Mouse (Mus musculus): ENCODE data around the gene Galntl6. TPM values are rescaled to one million over a fixed set of nuclear protein-coding genes. Genes with fewer than 3 reads are reported as not detected.

Gene Galntl6
- total RNA-seq, 4 experiments from 2014 or later: 0.23 to 0.78 (median 0.28) TPM; not detected in 1

GRCm38 (mm10) chr8:58258577-58259315 lies 653.7 kb downstream of the Galntl6 start:
- no peak for DNase-seq

- DNase-seq: no peak
Measured at GRCm38 (mm10) chr8:58253620-58254019, 658.8 kb downstream of the Galntl6 start.

- no peak for DNase-seq
Measured at GRCm38 (mm10) chr8:58244830-58245229, 667.6 kb downstream of the Galntl6 start.

DNA sequence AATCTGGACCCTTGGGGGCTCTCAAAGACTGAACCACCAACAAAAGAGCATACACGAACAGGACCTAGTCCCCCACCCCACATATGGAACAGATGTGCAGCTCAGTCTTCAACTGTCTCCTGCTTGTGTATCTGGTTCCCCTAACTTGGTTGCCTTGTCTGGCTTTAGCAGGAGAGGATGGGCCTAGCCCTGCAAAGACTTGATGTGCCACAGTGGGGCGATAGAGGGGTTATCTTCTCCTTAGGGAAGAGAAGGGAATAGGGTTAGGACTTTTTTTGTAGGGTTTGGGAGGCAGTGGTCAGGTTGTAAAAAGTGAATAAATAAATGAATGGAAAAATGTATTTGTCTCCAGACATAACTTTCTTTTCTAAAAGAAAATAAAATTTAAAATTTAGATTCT lies 678.2 kb downstream of the Galntl6 start:
- no peak for DNase-seq

GRCm38 (mm10) chr8:58228725-58229124 lies 683.7 kb downstream of the Galntl6 start:
- no peak for DNase-seq

DNA sequence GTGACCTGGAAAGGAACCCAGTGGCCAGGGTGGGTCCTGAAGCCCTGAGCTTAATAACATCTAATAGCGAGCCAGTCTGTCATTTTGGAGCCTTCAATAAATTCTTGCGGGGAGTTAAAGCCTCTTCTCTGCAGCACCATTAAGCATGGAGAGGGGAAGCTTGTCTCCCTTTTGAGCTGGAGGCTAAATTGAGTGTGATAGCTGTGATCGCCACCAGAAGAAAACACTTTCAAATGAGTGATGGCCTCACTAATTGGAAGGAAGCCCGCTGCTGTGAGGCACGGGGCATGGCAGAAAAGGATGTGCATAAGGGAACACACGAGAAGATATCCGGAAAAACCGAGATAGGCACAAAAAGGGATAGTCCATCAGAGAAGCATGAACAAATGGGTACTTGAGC lies 694.6 kb downstream of the Galntl6 start:
- DNase-seq: no peak

DNA sequence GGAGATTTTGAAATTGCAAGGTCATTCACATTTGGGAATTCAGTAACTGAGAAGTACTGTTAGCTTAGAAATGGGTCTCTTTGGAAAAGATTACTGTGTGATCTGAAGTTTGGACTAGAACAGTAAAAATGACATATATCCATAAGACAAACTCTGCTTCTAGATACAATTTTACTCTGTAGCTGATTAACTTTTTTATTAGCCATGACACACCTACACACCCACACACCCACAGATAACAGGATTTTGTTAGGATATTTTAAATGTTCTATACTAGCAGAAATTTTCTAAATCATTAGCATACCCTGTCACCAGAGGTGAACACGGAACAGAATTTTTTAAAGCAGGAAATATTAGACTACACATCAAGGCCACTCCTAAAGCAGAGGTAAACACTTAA lies 722.7 kb downstream of the Galntl6 start:
- no peak for DNase-seq

DNA sequence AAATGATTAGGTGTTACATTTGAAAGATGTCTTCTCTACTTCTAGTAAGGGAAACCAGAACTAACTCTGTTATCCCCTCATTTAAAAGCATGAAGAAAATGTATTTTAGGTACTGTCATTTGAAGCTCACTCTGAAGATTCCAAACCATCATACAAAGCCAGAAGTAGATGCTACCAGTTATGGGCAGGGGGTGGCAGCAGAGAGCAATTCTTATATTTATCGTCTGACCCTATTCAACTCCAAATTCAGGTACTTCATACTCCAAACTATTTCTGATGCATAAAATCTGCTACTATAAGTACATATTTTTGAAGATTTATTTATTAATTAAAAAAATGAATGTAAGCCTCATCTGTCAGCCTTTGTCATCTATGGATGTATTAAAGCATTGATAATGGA lies 765.5 kb downstream of the Galntl6 start:
- DNase-seq: no peak

DNA sequence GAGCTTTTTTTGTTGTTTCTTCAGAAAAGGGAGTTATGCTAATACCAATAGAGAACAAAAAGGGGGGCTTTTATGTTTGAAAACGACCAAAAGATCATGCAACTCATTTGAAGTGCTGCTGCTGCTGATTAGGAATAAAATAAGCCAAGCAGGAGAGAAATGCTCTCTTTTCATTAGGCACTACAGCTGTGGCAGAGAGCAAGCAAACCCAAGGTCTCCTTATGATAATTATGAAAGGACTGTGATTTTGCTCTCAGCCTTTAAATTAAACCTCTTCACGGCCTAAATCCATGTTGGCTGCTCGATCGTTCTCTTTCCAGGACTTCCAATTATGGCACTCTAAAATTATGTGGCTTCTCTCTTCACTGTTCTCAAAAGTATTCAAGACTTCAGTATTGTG lies 825.7 kb downstream of the Galntl6 start:
- no peak for DNase-seq

DNA sequence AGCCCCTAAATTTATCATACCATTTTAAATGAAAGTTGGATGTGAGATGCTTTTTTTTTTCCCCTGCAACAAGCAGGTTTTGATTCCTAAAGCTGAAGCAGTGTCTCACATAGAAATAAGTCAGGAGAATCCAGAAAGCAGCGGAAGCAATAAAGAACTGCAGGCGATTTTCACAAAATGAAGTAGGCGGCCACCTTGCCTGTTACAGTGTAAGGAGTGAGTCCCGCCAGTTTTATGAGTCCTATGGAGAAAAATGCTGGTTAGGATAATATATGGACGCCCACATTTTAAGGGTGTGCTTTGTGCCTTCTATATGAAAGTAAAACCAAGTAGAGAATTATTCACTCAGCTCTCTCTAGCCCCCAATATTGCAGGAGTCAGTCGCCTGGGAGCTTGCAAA lies 827.5 kb downstream of the Galntl6 start:
- DNase-seq: no peak

DNA sequence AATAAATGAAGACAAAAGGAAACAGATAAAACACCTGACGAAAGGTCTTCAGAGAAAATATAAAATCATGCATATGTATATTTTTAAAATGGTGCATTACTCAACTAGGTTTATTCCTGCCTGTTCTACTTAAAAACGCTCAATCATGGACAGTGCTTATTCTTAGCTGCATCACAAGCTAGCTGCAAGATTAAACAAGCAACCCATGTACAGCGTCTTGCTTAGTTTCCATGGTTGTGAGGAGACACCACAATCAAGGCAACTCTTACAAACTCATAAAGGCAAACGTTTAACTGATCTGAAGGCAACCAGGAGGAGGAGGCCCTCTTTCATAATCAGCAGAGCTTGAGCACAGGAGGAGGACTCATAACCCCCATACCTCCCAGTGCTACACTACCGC lies 830.7 kb downstream of the Galntl6 start:
- DNase-seq: no peak

GRCm38 (mm10) chr8:58074611-58075010 lies 837.8 kb downstream of the Galntl6 start:
- DNase-seq: no peak

GRCm38 (mm10) chr8:58073733-58074132 lies 838.7 kb downstream of the Galntl6 start:
- DNase-seq: no peak

DNA sequence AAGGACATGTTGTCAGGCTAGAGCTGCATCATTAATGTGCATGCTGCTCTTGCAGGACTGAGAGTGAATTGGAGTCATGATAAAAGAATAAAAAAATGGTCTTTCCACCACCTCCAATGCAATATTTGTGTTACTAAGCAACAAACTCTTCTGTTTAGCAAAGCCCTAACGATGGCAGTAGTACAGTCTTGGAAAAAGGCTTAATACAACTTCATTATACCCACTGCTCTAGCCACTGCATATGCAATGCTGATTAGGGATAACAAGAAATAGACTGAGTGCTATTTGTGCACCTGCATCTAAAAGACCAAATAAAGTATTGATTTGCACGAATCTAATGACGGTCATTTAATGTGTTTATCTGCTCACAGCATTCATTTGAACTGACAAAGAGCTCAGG lies 880.2 kb downstream of the Galntl6 start:
- DNase-seq: no peak

DNA sequence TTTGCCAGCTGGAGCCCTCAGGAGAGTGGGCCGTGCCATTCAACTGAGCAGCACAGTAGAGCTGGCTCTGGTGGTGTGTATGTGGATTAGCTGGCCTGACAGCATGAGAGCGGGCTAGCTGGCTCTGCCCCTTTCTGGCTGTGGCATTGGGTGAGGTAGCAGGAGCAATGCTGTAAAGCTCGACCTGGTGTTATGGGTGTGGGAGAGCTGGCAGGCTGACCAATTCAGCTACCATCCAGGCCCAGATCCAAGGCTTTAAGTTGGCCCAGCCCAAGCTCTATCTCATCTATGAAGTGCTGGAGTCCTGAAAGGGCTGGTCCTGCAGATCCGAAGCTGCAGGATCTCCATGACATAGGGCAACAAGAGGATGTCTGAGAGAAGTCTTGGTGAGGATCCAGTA lies 886.9 kb downstream of the Galntl6 start:
- DNase-seq: no peak

DNA sequence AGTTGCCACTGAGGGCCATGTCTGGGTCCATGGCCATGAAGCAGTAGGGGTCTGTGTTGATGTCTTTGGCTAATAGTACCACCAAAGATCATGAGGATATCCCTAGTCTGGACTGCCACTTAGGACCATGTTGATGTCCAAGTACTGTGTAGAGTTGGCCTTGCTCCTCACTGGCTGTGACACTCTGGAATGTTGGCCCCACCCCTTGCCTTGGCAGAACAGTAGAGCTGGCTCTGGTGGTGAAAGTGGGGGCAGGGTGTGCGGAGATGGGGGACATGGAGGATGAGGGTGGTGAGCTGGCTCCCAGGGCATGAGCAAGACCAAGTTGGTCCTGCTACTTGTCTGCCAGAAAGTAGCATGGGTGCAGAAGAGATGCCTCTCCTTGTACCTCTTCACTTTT lies 887.3 kb downstream of the Galntl6 start:
- DNase-seq: no peak

DNA sequence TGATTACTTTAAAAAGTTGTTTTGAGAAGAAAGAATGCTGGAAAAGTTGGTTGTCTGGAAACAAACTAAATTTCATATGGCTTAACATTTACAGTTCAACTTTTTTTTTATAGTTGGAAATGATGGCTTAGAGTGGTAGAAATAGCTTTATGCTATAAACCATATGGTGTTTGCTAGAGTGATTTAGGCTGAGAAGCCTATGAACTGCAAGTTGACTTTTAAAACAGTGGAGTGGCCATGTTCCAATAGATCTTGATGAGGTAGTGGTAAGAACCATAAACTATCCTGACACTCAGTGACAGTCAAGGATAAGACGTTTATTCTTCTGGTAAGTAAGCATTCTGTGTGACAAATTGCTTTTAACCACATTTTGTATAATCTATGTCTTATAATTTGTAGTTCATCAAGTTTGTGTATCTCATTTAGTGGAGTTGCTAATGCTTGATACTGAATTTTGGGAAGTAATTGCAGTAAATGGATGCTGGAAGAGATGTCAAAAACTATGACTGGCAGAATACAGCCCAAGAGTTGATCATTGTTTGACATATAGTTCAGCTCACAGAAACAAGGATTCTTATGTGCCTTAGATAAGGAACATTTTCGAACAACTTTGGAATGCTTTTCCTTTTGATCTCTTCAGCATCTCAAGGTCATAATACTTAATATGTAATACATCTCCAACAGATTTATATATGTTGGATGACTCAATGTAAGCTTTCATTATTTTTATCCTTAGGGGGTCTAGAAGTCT lies 888.8 kb downstream of the Galntl6 start:
- no peak for DNase-seq

GRCm38 (mm10) chr8:57989428-57990171 lies 922.8 kb downstream of the Galntl6 start:
- DNase-seq: no peak

GRCm38 (mm10) chr8:57977372-57977771 lies 935.1 kb downstream of the Galntl6 start:
- no peak for DNase-seq

GRCm38 (mm10) chr8:57974093-57974492 lies 938.3 kb downstream of the Galntl6 start:
- no peak for DNase-seq

- no peak for DNase-seq
Measured at GRCm38 (mm10) chr8:57972832-57973231, 939.6 kb downstream of the Galntl6 start.

- DNase-seq: no peak
Measured at GRCm38 (mm10) chr8:57966676-57967075, 945.8 kb downstream of the Galntl6 start.

DNA sequence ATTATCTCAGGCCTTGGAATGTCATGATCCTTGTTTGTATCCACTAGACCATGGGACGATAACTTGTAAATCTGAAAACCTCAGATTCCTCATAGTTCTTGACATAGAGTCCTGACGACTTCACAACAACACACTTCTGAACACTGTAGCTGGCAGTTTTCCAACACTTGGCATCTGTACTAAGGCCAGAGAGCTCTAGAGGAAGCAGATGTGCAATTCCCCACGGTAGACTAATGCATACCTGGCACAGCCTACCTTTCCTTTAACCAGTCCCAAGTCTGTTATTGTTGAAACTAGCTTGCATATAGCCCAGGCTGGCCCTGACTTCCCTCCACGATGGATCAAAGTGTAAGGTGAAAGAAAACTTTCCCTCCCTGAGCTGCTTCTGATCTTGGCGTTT lies 946.9 kb downstream of the Galntl6 start:
- DNase-seq: no peak
